Mouse (Mus musculus): Measurements from ENCODE around the gene Tns3.
A peak's percentile ranks its signal among the peaks of the same experiment; 100 is the strongest.

The Tns3 gene

DNA sequence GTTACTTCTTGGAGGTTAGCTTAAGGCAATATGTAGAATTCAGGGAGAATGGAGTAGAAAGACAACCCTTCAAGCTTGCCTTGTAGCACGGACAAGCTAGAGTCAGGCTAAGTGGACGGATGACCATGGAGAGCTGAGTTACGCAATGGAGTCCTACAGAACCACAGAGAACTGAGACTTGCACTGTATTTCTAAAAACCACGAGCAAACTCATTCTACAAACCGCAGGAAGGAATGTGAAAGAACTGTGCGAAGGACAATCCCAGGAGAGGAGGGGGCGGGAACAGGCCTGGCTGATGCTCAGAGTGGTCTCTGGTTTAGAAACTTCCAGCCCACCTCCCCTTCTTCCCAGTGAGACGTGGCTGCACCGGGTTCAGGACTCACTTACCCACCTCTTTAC lies 225.3 kb downstream of the Tns3 start:
- no peak for DNase-seq (ENCODE audit: low spot score)

DNA sequence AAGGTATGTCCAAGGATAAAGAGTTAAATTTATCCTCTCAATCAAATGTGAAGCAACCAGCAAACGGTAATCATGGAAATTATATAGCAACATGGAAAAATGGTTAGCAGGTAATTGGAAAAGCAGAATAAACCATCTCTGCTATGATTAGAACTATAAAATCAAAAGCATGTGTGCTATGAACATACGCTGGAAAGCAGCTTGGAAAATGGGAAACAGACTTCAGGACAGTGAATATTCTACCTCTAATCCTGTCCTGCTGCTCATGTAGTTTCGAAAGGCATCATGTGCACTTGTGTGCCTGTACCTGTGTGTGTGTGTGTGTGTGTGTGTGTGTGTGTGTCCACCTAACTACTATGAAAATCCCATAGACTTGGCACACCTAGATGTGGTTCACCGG lies 226.1 kb downstream of the Tns3 start:
- no peak for DNase-seq (ENCODE audit: low spot score)

DNA sequence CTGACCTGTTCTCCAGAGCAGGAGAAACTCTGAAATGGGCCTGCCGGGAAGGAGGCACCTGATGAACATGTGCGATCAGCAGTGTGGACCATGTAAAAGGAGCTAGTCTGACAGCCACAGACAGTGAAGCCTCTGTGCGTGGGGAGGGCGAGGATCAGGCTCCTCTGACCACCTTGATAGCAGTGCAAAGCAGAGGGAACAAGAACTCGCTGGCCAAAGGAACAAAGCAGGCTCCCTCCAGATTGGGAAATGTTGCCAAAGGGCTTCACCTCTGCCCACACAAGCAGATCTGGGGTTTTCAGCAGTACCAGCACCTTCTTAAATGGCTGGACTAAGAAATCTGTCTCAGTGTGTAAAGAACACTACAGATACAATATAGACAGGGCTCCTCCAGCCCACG lies 229.2 kb downstream of the Tns3 start:
- DNase-seq (ENCODE audit: low spot score): no peak

DNA sequence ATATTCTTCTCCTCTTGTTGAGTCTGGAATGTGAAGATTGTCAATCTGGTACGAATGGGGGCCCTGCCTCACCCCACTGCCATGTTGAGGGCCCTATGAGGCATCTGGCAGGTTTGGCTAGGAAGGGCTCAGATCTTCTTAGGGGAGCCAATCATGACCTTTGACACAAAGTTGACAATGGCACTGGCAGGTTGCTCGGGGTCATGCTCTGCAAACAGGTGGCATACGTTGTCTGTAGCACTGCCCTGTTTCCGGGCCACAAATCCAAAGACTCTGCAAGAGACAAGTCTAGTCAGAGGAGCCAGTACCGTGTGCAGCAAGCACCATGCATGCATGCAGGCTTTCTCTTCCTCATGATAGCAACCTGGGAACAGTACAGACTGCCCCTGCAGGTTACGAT lies 230.0 kb downstream of the Tns3 start:
- DNase-seq (ENCODE audit: low spot score): no peak

DNA sequence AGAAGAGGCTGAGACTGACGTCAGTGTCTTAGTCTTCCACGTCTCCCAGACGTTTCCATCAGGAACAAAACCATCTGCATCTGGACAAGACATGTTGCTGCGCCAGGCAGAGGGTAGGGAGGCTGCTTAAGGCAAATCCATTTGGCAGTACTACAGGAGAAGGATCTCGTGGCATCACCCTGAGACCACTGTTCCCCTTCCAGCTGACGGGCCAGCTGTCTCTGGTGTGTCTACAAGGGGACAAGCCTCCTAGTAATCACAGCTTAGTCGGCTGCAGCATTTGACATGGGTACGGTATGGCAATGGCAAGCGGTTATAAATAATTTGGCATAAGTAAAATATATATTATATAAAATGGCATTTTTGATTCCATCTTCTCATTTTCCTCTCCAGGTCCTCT lies 230.9 kb downstream of the Tns3 start:
- no peak for DNase-seq (ENCODE audit: low spot score)

DNA sequence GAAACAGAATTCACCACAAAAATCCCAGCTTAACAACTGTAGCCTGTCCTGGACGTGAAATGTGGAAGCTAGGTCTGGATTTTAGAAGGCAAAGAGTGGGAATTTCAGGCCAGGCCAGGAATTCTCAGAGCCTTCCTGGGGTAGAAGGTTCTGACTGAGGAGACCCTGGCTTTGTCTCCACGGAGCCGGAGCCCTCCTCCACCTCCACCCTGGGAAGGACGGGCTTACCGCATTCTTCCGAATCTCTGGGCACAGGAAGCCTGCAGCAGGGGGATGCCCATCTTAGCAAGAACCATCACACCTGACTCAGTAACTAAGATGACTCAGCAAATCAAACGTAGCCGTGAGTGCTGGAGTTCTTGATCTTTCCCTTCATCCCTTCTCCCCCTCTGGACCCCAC lies 231.4 kb downstream of the Tns3 start:
- no peak for DNase-seq (ENCODE audit: low spot score)

DNA sequence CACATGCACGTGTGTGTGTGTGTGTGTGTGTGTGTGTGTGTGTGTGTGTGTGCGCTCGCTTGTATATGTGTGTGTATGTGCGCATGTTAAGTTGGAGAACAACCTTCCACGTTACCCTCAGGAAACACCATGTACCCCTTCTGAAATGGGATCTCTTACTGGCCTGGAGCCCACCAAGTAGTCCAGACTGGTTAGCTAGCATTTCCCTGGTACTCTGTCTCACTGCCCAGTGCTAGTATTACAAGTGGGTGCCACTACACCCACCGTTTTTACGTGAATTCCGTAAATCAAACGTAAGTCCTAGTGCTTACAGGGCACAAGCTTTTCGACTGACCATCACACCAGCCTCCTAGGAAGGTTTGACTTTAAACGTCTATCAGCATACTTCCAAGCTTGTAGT lies 236.7 kb downstream of the Tns3 start:
- no peak for DNase-seq (ENCODE audit: low spot score)

DNA sequence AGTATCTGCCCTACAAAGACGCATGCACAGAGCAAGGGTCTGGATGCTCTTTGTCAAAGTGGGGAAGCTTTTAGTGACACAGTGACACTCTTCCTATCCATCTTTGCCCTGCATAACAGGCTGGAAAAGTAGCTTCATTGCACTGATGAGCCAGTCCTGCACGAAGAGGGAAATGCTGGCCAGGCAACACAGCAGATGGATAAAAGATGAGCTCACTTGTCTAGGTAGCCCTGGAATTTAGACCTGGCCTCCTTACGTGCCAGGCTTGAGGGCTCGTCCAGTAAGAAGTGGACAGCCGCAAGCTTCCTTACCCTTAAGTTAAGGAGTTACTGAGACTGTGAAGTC lies 239.1 kb downstream of the Tns3 start:
- DNase-seq (ENCODE audit: low spot score): no peak

DNA sequence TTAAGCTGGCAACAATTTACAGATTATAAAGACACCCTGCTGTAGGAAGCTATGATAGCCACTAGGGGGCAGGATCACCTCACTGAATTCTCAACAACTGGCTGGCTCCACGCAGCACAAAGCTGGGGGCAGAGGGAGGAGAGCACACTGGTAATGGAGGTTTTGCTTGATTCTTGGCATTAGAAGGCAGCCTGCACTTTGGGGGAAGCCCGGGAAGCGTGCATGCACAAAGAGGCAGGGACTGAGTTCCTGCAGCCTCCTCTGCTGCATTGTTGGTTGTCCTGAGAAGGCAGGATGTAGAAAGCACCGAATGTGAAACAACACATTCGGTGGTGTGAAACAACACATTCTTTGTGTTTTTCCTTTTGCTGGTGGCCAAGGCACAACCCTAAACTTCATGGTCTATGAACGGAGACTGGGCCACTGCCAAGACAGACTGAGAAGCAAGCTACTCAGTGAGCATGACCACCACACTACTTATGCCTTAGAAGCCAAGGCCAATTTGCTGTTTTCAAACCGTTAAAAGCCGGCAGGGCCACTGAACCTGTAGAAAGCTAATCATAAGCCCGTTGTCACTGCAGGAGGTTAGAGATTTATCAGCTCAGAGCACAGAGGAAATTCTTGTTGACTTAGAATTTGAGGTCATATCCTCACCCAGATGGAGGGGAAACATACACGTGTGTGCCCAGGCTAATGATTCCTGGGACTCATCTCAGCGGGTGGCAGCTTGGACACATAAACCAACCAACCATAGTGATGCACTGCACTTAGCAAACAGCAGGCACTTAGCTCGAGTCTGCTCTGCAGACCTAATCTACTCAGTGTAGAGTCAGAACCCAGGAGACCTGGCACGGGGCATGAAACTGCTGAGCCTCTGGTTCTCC lies 239.8 kb downstream of the Tns3 start:
- peak; percentile 41 for DNase-seq (ENCODE audit: low spot score)

DNA sequence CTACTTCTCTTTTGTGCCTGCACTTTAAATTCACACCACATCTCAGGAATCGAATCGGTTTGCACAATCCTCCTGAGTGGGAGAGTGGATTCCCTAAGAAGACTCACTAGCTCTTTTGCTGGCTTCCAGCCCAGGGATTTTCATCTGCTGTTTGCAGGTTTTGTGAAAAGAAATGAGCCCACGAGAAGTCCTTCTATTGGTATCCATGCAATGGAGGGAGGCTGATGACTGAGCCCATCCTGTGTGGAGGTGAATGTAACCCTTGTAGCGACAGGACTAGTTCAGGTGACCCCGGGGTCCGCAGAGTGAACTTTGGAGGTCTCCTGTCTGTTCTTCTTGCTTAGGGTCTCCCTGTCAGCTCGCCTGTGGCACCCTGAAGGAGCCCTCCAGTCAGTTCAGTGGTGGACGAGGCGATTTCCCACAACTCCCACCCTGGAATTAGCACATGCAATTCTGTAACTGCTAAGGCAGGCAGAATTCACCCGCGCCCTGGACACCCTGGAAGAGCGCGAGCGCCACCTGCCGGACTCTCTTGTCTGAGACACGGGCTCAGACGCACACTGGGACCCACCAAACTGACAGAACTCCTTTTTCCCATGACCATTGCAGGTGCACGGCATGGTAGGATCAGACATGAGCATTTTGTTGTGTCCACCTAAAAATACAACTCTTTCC lies 259.0 kb downstream of the Tns3 start:
- DNase-seq (ENCODE audit: low spot score): peak; percentile 35

DNA sequence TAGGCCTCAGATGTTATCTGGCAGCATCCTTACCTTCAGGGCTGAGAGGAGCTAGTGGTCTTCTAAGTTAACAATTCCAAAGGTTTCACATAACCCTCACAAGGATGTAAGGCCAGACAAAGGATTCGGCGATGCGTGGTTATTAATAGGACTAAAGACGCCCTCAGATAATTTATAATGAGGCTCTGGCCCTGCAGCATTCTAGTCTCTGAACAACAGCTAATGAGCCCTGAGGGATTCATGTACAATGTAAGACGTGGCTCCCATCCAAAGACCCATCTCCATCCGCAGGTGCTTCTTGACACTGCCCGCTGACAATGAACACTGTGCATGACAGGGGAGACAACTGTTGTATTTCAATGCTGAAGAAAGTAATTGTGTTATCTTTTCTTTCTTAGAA lies 263.0 kb downstream of the Tns3 start:
- DNase-seq (ENCODE audit: low spot score): no peak

DNA sequence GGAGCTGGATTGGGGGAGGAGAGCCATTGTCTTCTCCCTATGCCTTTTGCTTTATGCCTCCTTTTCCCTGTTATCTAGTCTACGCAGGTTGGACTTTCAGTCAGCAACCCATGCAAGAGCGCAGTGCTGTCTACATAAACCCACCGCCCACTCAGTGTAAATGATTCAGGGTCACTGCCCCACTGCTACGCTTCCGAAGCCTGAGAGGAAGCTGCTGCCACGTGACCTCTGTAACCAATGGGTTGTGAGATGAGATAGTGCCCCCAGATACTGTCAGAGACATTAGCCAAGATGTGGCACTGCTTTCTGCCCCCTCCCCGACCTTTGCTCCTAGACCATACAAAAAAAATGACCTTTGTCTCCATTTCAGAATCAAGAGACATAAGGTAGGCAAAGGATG lies 268.0 kb downstream of the Tns3 start:
- no peak for DNase-seq (ENCODE audit: low spot score)

DNA sequence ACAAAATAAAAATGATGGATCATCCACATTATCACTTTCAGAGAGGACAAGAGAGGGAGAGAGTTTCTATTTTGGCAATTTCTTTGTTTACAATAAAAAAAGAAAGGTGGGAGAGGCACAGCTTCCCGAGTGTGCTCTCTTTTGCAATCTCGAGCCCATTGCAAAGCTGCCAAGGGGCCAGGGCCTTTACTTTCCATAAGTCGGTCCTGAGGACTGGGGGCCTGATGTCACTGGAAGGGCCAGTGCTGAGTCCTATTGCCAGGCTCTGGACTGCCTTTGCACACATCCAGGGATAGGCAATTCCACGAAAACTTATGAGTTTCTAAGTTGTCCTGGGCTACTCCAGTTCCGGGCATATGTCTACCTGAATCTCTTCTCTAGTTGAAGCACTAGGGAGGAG lies 272.8 kb downstream of the Tns3 start:
- DNase-seq (ENCODE audit: low spot score): no peak

DNA sequence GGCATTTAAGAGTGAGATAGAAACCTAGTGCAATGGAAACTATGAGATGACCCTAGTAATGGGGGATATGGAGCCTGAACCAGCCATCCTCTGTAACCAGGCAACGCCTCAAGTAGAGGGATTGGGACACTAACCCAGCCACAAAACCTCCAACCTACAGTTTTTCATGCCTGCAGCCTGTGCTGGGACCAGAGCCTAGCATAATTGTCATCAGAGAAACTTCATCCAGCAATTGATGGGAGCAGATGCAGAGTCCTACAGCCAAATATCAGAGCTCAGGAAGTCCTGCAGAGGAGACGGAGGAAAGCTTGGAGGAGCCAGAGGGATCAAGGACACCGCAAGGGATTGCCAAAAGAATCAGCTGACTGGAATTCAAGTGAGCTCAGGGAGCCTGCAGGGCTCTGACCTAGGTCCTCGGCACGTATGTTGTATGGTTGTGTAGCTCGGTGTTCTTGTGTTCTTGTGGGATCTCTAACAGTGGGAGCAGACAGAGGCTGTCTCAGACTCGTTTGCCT lies 278.4 kb downstream of the Tns3 start:
- no peak for DNase-seq (ENCODE audit: low spot score)

Data from yolk sac, embryonic 10.5 days (tissue).